Mouse (Mus musculus) granulocyte monocyte progenitor cell, adult 5-6 weeks (primary cell): ENCODE results near the gene Tctn1. TPM values are rescaled to one million over a fixed set of nuclear protein-coding genes. Genes with fewer than 3 reads are reported as not detected.

Experiments used
- ATAC-seq: replicated peaks from 2 replicates; pipeline ENCODE4 v1.8.0; 2016; ENCODE audit warnings: mild to moderate bottlenecking, moderate TSS enrichment, inconsistent platforms; ENCODE audit not compliant: poor library complexity, severe bottlenecking
- total RNA-seq, 2 experiments: library from RNA; stranded (forward) in 1 of 2; stranded (reverse) in 1 of 2; fragments of 200-712, 200-1000 nt in 1 of 2; fragments of >200 nt in 1 of 2; fragmentation: Nextera tagmentation in 1 of 2; gene quantifications; 2 replicates each; pipeline ENCODE4 v1.2.3; 2014 to 2017

The Tctn1 gene
- total RNA-seq, 2 experiments from 2014 or later = 1.8 to 9.3 TPM

GRCm38 (mm10) chr5:122286191-122286590 is 21.9 kb upstream of the Tctn1 start:
- ATAC-seq = no peak

DNA sequence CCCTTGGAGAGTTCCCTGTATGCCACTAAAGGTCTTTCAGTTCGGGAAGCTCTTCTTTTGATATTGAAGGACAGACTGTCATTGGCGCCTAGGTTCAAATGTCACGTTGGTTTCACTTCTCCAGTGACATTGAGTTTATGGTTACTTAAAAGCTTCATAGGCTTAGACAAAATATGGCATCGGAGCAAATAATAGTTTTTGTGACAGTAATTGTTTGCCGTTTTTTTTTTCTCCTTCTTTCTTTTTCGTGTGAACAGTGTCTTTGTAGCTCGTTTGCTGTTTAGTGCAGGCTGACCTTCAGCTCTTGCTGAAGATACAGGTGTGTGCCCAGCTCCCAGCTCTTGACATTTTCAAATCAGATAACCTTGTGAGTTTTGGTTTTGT is 21.5 kb upstream of the Tctn1 start:
- no peak for ATAC-seq

GRCm38 (mm10) chr5:122285029-122285766 is 20.9 kb upstream of the Tctn1 start:
- ATAC-seq = no peak

DNA sequence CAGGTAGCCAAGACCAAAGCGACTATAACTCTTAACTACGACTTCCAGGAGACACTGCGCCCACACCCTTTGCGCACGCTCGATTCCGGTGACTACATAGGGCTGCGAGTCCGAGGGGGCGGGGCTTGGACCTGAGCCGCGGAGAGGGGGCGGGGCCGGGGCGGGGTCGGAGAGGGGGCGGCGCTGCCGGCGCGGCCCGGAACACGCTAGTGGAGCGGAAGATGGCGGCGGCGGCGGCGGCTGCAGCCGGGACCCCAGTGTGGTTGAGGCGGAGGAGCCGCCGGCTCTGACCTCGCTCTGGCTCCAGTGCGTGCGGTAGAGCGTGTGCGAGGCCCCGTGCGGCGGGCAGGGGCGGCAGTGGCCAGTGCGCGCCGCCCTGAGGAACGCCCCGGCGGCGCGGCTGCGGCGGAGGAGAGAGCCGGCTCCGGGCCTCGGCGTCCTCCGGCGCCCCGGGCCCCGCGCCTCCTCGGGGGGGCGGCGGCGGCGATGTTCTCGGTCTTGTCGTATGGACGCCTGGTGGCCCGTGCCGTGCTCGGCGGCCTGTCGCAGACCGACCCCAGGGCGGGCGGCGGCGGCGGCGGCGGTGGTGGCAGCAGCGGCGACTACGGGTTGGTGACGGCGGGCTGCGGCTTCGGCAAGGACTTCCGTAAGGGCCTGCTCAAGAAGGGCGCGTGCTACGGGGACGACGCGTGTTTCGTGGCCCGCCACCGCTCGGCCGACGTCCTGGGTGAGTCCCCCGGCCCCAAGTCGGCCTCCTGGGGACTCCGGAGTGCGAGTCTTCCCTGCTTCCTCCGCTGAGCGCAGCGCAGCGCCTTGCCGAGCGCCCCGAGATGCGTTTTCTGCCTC is 20.1 kb upstream of the Tctn1 start, which contains the start of gene Pptc7:
Gene Pptc7, plus strand, starts transcription at position 183 of the 846 bp plus-strand sequence.
- ATAC-seq = peak; percentile 74

DNA sequence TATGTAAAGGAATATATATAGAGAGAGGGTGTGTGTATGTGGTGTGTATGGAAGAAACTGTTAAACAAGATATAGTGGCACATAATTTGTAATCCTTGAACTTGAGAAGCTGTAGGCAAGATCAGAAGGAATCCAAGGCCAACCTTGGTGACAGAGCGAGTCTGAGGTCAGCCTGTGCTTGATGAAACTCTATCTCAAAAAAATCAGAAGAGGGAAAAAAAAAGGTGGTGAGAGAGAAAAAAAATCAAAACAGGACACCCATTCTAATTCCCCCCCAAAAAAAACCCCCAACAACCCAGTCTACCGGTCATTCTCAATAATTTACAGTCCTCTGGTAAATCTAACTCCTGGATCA is 19.5 kb upstream of the Tctn1 start:
- ATAC-seq = no peak

- ATAC-seq = peak; percentile 44
These were observed 16.7 kb upstream of the Tctn1 start for GRCm38 (mm10) chr5:122280827-122281462.

GRCm38 (mm10) chr5:122280422-122280826 is 16.2 kb upstream of the Tctn1 start:
- no peak for ATAC-seq

DNA sequence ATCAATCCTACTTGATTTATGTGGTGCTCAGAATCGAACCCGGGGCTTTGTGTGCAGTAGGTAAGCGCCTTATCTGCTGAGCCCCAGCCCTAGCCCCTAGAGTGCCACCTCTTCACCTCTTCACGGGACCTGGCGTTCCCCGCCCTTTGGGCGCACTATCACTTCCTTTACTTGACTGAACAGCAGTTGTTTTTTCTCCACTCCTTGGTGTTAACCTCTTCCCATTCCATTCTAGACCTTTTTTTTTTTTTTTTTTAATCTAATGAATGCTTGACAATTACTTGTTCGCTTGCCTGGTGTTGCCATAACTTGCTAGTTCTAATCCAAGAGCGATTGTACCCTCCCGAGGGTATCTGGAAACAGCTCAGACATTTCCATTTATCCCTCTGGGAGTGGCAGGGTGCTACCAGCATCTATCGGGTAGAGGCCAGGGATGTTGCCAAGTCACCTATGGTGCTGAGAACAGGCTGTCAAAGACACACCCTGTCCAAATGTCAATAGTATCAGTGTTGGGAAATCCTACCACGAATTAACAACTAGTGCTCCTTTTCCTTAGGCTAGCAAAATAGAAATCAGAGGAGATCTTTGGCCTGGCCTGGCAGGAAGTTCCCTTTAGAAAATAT is 15.7 kb upstream of the Tctn1 start:
- no peak for ATAC-seq

GRCm38 (mm10) chr5:122278946-122279345 is 14.7 kb upstream of the Tctn1 start:
- no peak for ATAC-seq

- peak; percentile 99 for ATAC-seq
These were observed 10.5 kb upstream of the Tctn1 start for GRCm38 (mm10) chr5:122274785-122275184.

DNA sequence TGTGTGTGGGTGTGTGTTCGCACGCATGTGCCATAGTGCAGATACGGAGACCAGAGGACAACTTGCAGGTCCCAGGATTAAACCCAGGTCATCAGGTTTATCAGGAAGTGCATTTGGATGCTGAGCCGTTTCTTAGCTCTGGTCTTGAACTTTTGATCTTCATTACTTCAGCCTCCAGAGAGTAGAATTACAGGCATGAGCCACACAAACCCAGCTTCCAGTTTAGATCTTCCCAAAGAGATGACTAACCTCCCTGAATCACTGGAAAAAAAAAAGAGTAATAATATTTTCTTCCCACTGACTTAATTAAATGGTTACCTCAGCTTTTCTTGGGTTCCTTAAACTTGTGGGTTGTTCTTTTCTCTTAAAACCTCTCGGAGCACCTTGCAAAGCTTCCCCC is 8.6 kb upstream of the Tctn1 start:
- ATAC-seq = no peak

GRCm38 (mm10) chr5:122268858-122269604 is 4.8 kb upstream of the Tctn1 start:
- peak; percentile 21 for ATAC-seq

- ATAC-seq = peak; percentile 16
These were observed 3.6 kb upstream of the Tctn1 start for GRCm38 (mm10) chr5:122267899-122268298.

DNA sequence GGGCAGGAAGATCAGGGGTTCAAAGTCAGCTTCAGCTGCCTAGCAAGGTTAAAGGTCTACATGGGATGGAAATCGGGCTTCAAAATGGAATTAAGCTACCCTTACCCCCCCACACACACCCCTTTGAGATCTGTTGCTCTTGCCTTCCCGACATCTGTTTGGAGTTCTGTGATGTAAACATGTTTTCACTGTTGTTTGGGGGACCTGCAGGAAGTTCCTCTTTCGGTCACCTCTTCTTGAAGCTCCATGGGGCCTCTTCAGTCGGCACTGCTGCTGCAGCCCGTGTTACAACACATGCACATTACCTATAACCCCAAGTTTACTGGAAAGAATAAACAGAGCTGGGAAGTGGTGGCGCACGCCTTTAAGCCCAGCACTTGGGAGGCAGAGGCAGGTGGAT is 2.9 kb upstream of the Tctn1 start:
- peak; percentile 38 for ATAC-seq

DNA sequence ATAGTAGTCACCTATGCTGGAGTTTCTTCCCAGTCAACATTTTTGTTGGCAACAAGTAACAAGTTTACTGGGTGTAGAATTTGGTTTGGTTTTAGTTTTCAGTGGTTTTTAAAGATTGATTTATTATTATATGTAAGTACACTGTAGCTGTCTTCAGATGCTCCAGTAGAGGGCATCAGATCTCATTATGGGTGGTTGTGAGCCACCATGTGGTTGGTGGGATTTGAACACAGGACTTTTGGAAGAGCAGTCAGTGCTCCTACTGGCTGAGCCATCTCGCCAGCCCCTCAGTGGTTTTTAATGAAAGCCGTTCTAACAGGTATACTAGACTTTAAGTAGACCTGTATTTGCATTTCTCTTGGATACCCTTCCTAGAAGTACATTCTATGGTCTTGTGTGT is 1.7 kb upstream of the Tctn1 start:
- no peak for ATAC-seq

GRCm38 (mm10) chr5:122265187-122265586 is 927 bp upstream of the Tctn1 start:
- no peak for ATAC-seq

GRCm38 (mm10) chr5:122262104-122262503 is 2.2 kb downstream of the Tctn1 start:
- ATAC-seq = no peak

DNA sequence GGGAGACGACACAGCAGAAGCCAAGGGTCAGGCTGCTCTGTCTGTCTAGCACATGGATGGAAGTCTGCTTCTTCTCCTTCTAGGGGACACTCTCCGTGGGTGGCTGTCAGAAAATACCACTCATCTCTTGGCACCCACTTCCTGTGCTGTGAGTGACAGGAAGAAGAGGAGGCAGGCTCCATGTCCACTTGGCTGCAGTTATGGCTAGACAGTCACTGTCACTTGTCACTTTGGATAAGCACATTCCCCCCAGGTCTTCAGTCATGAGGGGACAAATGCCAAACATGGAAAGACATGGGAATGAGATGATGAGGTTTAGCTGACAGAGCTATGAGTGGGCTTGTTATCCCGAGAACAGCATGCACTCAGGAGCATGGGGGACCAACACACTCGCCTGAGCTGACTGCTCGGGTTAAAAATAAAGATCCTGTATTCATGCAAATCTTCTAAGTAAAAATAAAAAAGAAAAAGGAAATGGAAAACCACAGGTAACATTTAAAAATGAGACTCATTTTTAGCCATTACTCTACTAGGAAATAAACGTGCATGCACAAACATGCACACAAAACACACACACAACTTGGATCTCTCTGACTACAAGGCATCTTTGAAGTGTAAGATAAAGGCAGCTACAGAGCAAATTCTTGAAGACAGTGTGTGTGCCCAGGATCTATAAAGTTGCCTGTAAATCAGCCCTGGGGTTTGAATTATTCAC is 6.1 kb downstream of the Tctn1 start:
- peak; percentile 30; the same call in 1 of the 2 replicates for ATAC-seq

- ATAC-seq = no peak
These were observed 12.2 kb downstream of the Tctn1 start for GRCm38 (mm10) chr5:122251895-122252606.
